Mouse (Mus musculus): ENCODE results near the gene Myh14. TPM values are rescaled to one million over a fixed set of nuclear protein-coding genes. Genes with fewer than 3 reads are reported as not detected.

The Myh14 gene
- polyA plus RNA-seq, 1 experiment from 2014 or later: 3.6 TPM

DNA sequence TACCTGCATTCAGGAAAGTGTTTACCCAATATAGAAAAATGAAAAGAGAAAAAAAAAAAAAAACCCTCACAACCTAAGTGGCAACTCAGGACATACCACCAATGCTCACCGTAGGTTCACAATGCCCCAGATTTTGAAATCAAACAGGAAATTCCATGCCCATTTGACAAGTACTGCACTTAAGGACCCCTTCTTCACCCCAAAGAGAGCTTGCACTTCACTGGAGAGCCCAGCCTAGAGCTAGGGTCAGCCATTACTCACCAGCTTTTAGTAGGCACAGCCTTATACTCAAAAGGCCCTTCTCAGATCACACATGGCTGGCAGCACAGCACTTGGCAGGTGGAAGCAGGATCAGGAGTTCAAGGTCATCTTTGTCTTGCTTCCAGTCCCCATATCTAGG lies 87.5 kb downstream of the Myh14 start:
- H3K4me2 ChIP-seq (ENCODE audit: low read depth, low read length): no peak overlapping the region
- H3K9me3 ChIP-seq (ENCODE audit: control insufficient read depth, low read length): no peaks in the 10 kb centered on the region
- H3K27me3 ChIP-seq (ENCODE audit: control insufficient read depth, insufficient read depth, low read length): peaks cover 3% of the 10 kb centered on the region; the same call in 1 of the 2 replicates
- H3K36me3 ChIP-seq (ENCODE audit: control insufficient read depth, insufficient read depth, low read length): no peaks in the 10 kb centered on the region
- ATAC-seq (ENCODE audit: low read depth): no peak
- H3K4me1 ChIP-seq (ENCODE audit: control insufficient read depth, insufficient read depth, low read length): peaks cover 9% of the 10 kb centered on the region
- 93% methylated on average over 1 of the region's 1 CpGs for WGBS
- no peak overlapping the region for H3K27ac ChIP-seq (ENCODE audit: low read depth, low read length)
- H3K9ac ChIP-seq (replicated peaks; ENCODE audit: low read depth, low read length): no peak overlapping the region
- H3K4me3 ChIP-seq (ENCODE audit: low read depth, low read length): no peak overlapping the region

DNA sequence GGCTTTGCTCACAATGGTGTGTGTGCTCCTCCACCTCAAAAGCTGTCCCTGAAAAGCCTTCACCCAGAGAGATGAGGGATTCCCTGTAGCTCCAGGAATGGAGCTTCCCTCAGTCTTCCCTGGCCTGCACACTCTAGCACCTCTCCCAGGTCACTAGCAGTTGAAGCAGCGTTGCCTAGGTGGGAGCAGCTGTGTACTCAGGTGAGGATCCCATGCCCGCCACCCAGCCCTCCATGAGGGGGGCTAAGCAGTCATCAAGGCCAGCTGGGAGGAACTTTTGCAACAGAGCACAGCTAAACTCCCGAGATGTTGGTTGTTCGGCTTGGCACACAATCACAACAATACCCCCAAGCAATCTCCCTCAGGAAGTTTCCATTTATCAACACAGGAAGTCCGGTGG lies 87.9 kb downstream of the Myh14 start:
- WGBS: 79% methylated on average over 5 of the region's 5 CpGs
- no peaks in the 10 kb centered on the region for H3K9me3 ChIP-seq (ENCODE audit: control insufficient read depth, low read length)
- no peaks in the 10 kb centered on the region for H3K36me3 ChIP-seq (ENCODE audit: control insufficient read depth, insufficient read depth, low read length)
- no peak overlapping the region for H3K4me3 ChIP-seq (ENCODE audit: low read depth, low read length)
- H3K27me3 ChIP-seq (ENCODE audit: control insufficient read depth, insufficient read depth, low read length): peaks cover 2% of the 10 kb centered on the region; the same call in 1 of the 2 replicates
- H3K4me2 ChIP-seq (ENCODE audit: low read depth, low read length): no peak overlapping the region
- no peak overlapping the region for H3K27ac ChIP-seq (ENCODE audit: low read depth, low read length)
- no peak overlapping the region for H3K9ac ChIP-seq (replicated peaks; ENCODE audit: low read depth, low read length)
- no peak for ATAC-seq (ENCODE audit: low read depth)
- H3K4me1 ChIP-seq (ENCODE audit: control insufficient read depth, insufficient read depth, low read length): peaks cover 5% of the 10 kb centered on the region; the same call in 1 of the 2 replicates

- H3K27me3 ChIP-seq (ENCODE audit: control insufficient read depth, insufficient read depth, low read length): no peaks in the 10 kb centered on the region
- H3K27ac ChIP-seq (ENCODE audit: low read depth, low read length): no peak overlapping the region
- H3K9ac ChIP-seq (replicated peaks; ENCODE audit: low read depth, low read length): no peak overlapping the region
- no peak overlapping the region for H3K4me3 ChIP-seq (ENCODE audit: low read depth, low read length)
- no peaks in the 10 kb centered on the region for H3K9me3 ChIP-seq (ENCODE audit: control insufficient read depth, low read length)
- ATAC-seq (ENCODE audit: low read depth): no peak
- H3K4me1 ChIP-seq (ENCODE audit: control insufficient read depth, insufficient read depth, low read length): no peaks in the 10 kb centered on the region
- H3K36me3 ChIP-seq (ENCODE audit: control insufficient read depth, insufficient read depth, low read length): no peaks in the 10 kb centered on the region
- H3K4me2 ChIP-seq (ENCODE audit: low read depth, low read length): no peak overlapping the region
- WGBS: 78% methylated on average over 6 of the region's 6 CpGs
Measured at GRCm38 (mm10) chr7:44581637-44582036, 89.0 kb downstream of the Myh14 start.

GRCm38 (mm10) chr7:44576333-44576844 lies 94.3 kb downstream of the Myh14 start:
- Histone ChIP-seq H3K9ac (replicated peaks; ENCODE audit: low read depth, low read length) (no peak overlapping the region), H3K36me3 (ENCODE audit: control insufficient read depth, insufficient read depth, low read length) (no peaks in the 10 kb centered on the region), H3K9me3 (ENCODE audit: control insufficient read depth, low read length) (no peaks in the 10 kb centered on the region), H3K27me3 (ENCODE audit: control insufficient read depth, insufficient read depth, low read length) (no peaks in the 10 kb centered on the region), H3K27ac (ENCODE audit: low read depth, low read length) (no peak overlapping the region), H3K4me1 (ENCODE audit: control insufficient read depth, insufficient read depth, low read length) (no peaks in the 10 kb centered on the region), H3K4me2 (ENCODE audit: low read depth, low read length) (no peak overlapping the region), H3K4me3 (ENCODE audit: low read depth, low read length) (no peak overlapping the region)
- 58% methylated on average over 5 of the region's 5 CpGs for WGBS
- no peak for ATAC-seq (ENCODE audit: low read depth)

- ATAC-seq (ENCODE audit: low read depth): no peak
- 79% methylated on average over 5 of the region's 5 CpGs for WGBS
Measured at GRCm38 (mm10) chr7:44572956-44573484, 97.6 kb downstream of the Myh14 start.

DNA sequence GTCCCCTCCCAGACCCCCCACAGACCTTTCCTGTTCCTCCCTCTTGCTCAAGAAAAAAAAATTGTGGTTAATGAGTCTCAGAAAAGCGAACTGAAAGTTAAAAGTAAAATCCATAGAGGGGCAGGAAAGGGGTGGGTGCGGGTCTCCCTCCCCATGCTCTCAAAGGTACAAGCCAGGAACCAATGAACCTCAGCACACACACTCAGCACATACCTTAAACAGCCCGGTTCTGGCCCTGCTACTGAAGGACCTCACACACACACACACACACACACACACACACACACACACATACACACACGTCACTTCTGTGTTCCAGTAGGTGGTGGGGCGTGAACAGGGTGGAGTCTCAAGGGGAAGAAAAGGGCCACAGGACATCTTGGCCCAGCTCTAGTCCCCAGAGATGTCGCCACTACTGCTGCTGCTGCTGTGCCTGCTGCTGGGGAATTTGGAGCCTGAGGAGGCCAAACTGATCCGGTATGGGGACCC lies 98.4 kb downstream of the Myh14 start, which contains the start of gene Napsa:
Gene Napsa, plus strand, starts transcription at position 168 of the 489 bp plus-strand sequence.
- Histone ChIP-seq H3K36me3 (ENCODE audit: control insufficient read depth, insufficient read depth, low read length) (no peaks in the 10 kb centered on the region), H3K4me1 (ENCODE audit: control insufficient read depth, insufficient read depth, low read length) (no peaks in the 10 kb centered on the region), H3K4me3 (ENCODE audit: low read depth, low read length) (no peak within 1 kb of the TSS), H3K9me3 (ENCODE audit: control insufficient read depth, low read length) (no peaks in the 10 kb centered on the region), H3K27me3 (ENCODE audit: control insufficient read depth, insufficient read depth, low read length) (no peaks in the 10 kb centered on the region), H3K4me2 (ENCODE audit: low read depth, low read length) (no peak within 1 kb of the TSS), H3K27ac (ENCODE audit: low read depth, low read length) (no peak within 1 kb of the TSS), H3K9ac (replicated peaks; ENCODE audit: low read depth, low read length) (no peak within 1 kb of the TSS)
- WGBS: 37% methylated on average over 7 of the region's 7 CpGs
- ATAC-seq (ENCODE audit: low read depth): no peak

More at GRCm38 (mm10) chr7:44572956-44573484, 97.6 kb downstream of the Myh14 start:
- Histone ChIP-seq H3K4me2 (ENCODE audit: low read depth, low read length) (no peak overlapping the region), H3K9me3 (ENCODE audit: control insufficient read depth, low read length) (no peaks in the 10 kb centered on the region), H3K9ac (replicated peaks; ENCODE audit: low read depth, low read length) (no peak overlapping the region), H3K4me3 (ENCODE audit: low read depth, low read length) (no peak overlapping the region), H3K27me3 (ENCODE audit: control insufficient read depth, insufficient read depth, low read length) (no peaks in the 10 kb centered on the region), H3K27ac (ENCODE audit: low read depth, low read length) (no peak overlapping the region), H3K4me1 (ENCODE audit: control insufficient read depth, insufficient read depth, low read length) (no peaks in the 10 kb centered on the region), H3K36me3 (ENCODE audit: control insufficient read depth, insufficient read depth, low read length) (no peaks in the 10 kb centered on the region)

DNA sequence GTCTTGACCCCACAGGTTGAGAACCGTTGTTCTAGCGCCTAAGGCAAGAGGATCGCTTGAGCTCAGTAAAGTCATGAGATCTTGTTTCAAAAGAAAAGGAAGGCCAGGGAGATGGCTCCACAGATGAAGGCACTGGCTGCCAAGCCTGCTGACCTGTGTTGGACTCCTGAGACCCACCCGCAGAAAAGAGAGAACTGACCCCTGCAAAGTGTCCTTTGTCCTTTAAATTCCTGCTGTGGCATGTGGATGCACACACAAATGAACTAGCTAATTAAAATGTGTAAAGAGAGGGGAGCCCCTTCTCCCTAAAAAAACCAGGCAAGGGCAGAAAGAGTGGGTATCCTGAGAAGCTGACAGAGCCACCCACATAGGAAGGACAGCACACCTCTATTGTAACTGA lies 98.8 kb downstream of the Myh14 start:
- ATAC-seq (ENCODE audit: low read depth): no peak
- Histone ChIP-seq H3K36me3 (ENCODE audit: control insufficient read depth, insufficient read depth, low read length) (no peaks in the 10 kb centered on the region), H3K4me2 (ENCODE audit: low read depth, low read length) (no peak overlapping the region), H3K9ac (replicated peaks; ENCODE audit: low read depth, low read length) (no peak overlapping the region), H3K27me3 (ENCODE audit: control insufficient read depth, insufficient read depth, low read length) (no peaks in the 10 kb centered on the region), H3K4me1 (ENCODE audit: control insufficient read depth, insufficient read depth, low read length) (no peaks in the 10 kb centered on the region), H3K4me3 (ENCODE audit: low read depth, low read length) (no peak overlapping the region), H3K27ac (ENCODE audit: low read depth, low read length) (no peak overlapping the region), H3K9me3 (ENCODE audit: control insufficient read depth, low read length) (no peaks in the 10 kb centered on the region)
- whole genome bisulfite sequencing: 62% methylated on average over 4 of the region's 4 CpGs

GRCm38 (mm10) chr7:44570989-44571388 lies 99.7 kb downstream of the Myh14 start:
- H3K27me3 ChIP-seq (ENCODE audit: control insufficient read depth, insufficient read depth, low read length): no peaks in the 10 kb centered on the region
- H3K9me3 ChIP-seq (ENCODE audit: control insufficient read depth, low read length): no peaks in the 10 kb centered on the region
- no peaks in the 10 kb centered on the region for H3K4me1 ChIP-seq (ENCODE audit: control insufficient read depth, insufficient read depth, low read length)
- H3K4me3 ChIP-seq (ENCODE audit: low read depth, low read length): no peak overlapping the region
- ATAC-seq (ENCODE audit: low read depth): no peak
- no peak overlapping the region for H3K4me2 ChIP-seq (ENCODE audit: low read depth, low read length)
- no peak overlapping the region for H3K27ac ChIP-seq (ENCODE audit: low read depth, low read length)
- no peaks in the 10 kb centered on the region for H3K36me3 ChIP-seq (ENCODE audit: control insufficient read depth, insufficient read depth, low read length)
- WGBS: 79% methylated on average over 6 of the region's 6 CpGs
- no peak overlapping the region for H3K9ac ChIP-seq (replicated peaks; ENCODE audit: low read depth, low read length)

- no peak overlapping the region for H3K4me2 ChIP-seq (ENCODE audit: low read depth, low read length)
Measured at GRCm38 (mm10) chr7:44568803-44569202, 101.8 kb downstream of the Myh14 start.

More at GRCm38 (mm10) chr7:44568803-44569202, 101.8 kb downstream of the Myh14 start:
- whole genome bisulfite sequencing: 81% methylated on average over 9 of the region's 9 CpGs
- no peak overlapping the region for H3K4me3 ChIP-seq (ENCODE audit: low read depth, low read length)
- H3K27me3 ChIP-seq (ENCODE audit: control insufficient read depth, insufficient read depth, low read length): no peaks in the 10 kb centered on the region
- H3K9ac ChIP-seq (replicated peaks; ENCODE audit: low read depth, low read length): no peak overlapping the region
- no peak for ATAC-seq (ENCODE audit: low read depth)
- H3K9me3 ChIP-seq (ENCODE audit: control insufficient read depth, low read length): no peaks in the 10 kb centered on the region
- no peaks in the 10 kb centered on the region for H3K4me1 ChIP-seq (ENCODE audit: control insufficient read depth, insufficient read depth, low read length)
- H3K36me3 ChIP-seq (ENCODE audit: control insufficient read depth, insufficient read depth, low read length): no peaks in the 10 kb centered on the region
- no peak overlapping the region for H3K27ac ChIP-seq (ENCODE audit: low read depth, low read length)

Data from neural tube, embryonic 14.5 days (tissue).